Mouse (Mus musculus): ENCODE measurements around the gene Bcl2l13. TPM values are rescaled to one million over a fixed set of nuclear protein-coding genes. Genes with fewer than 3 reads are reported as not detected.

Bcl2l13 gene
- polyA plus RNA-seq (2016; fragmentation: Nextera tagmentation; extraction: Ambion mirVana): 32.3 and 34.1 TPM in 2 replicates

DNA sequence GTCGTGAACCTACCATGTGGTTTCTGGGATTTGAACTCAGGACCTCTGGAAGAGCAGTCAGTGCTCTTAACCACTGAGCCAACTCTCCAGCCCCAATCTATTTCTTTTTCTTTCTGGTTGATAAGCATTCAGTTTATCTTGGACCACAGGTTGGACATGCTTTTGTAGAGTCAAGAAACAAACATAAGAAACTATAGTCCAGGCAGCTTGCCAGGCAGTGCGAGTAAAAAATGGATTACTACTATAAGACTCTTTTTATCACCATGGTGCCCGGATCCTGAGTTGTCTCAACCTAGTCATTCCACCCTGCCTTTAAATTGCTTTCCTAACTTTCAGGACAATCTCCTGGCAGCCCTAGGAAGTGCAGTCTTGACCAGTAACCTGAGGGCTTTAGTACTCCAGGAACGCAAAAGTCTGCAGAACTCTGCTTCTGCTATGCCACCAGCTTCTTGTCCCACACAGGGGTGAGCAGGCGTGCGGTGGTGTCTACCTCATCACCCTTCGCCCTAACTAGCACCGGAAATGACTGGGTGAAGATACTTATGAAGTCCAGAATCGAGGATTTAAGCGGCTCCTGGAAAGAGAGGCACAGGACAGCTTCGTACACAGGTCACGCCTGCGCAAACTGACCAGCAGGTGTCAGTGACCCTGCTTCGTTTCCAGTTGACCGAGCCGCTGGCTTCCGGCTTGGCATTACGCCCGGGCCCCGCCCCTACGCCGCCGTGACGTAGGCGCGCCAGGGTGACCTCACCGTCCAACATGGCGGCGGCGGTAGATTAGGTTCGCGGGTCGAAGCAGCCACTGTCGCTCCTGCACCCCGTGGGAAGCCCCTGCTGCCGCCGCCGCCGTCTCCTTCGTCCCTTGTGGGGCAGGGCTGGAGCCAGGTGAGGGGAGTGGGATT is at the start of gene Bcl2l13:
Gene Bcl2l13 (plus strand): TSS at position 739 of the 901 bp plus-strand sequence.
- peak within 1 kb of the TSS; percentile 97 for H3K27ac ChIP-seq (ENCODE audit: poor library complexity, severe bottlenecking)
- H3K9ac ChIP-seq: peak within 1 kb of the TSS; percentile 99
- 4% methylated on average over 40 of the region's 40 CpGs for WGBS
- H3K9me3 ChIP-seq (replicated peaks): no peaks in the 10 kb centered on the region
- peaks cover 3% of the 10 kb centered on the region; the same call in 1 of the 2 replicates for H3K4me1 ChIP-seq (replicated peaks)
- peak within 1 kb of the TSS; percentile 78 for H3K4me2 ChIP-seq
- peaks cover 7% of the 10 kb centered on the region for H3K36me3 ChIP-seq
- no peaks in the 10 kb centered on the region for H3K27me3 ChIP-seq (replicated peaks)
- ATAC-seq (ENCODE audit: insufficient number of reproducible peaks, low FRiP score): peak; percentile 95
- H3K4me3 ChIP-seq: peak within 1 kb of the TSS; percentile 96

DNA sequence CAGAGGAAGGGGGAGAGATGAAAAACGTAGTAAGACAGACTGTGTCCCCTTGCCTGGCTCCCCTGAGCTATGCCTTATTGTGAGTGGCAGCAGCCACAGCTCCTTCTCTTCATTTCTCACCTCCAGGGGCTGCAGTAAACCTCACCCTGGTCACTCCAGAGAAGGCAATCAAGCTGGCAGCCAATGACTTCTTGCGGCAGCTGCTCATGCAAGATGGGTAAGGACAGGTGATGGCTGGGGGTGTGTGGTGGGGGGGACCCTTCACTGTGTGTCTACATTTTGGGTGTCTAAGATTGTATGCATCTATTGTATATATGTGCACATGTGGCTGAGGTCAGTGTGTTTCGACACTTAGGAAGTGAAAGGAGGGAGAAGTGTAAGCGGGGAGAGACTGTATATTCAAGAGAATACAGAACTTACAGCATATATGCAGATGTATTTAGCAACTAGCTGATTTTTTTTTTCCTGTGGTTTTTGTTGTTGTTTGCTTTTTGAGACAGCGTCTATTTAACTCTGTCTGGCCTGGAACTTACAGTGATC is 47.9 kb upstream of the Bcl2l13 start:
- 79% methylated on average over 5 of the region's 5 CpGs for WGBS
- Histone ChIP-seq H3K9ac (no peak overlapping the region), H3K36me3 (peaks cover 21% of the 10 kb centered on the region), H3K4me1 (replicated peaks) (peaks cover 23% of the 10 kb centered on the region), H3K9me3 (replicated peaks) (no peaks in the 10 kb centered on the region), H3K27me3 (replicated peaks) (no peaks in the 10 kb centered on the region), H3K27ac (ENCODE audit: poor library complexity, severe bottlenecking) (no peak overlapping the region), H3K4me2 (no peak overlapping the region), H3K4me3 (no peak overlapping the region)
- ATAC-seq (ENCODE audit: insufficient number of reproducible peaks, low FRiP score): no peak

DNA sequence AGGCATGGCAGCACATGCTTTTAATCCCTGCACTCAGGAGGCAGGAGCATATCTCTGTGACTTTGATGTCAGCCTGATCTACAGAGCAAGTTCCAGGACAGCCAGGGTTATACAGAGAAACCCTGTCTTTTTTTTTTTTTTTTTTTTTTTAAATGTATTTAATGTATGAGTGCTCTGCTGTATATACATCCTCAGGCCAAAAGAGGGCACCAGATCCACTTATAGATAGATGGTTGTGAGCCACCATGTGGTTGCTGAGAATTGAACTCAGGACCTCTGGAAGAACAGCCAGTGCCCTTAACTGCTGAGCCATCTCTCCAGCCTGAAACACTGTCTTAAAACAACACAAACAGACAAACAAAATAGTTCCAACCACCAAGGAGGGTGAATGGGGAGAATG is 47.1 kb upstream of the Bcl2l13 start:
- H3K4me1 ChIP-seq (replicated peaks): peaks cover 23% of the 10 kb centered on the region
- H3K4me2 ChIP-seq: no peak overlapping the region
- H3K27ac ChIP-seq (ENCODE audit: poor library complexity, severe bottlenecking): no peak overlapping the region
- no peaks in the 10 kb centered on the region for H3K9me3 ChIP-seq (replicated peaks)
- H3K27me3 ChIP-seq (replicated peaks): no peaks in the 10 kb centered on the region
- H3K36me3 ChIP-seq: peaks cover 28% of the 10 kb centered on the region
- no peak overlapping the region for H3K9ac ChIP-seq
- H3K4me3 ChIP-seq: no peak overlapping the region
- no peak for ATAC-seq (ENCODE audit: insufficient number of reproducible peaks, low FRiP score)

DNA sequence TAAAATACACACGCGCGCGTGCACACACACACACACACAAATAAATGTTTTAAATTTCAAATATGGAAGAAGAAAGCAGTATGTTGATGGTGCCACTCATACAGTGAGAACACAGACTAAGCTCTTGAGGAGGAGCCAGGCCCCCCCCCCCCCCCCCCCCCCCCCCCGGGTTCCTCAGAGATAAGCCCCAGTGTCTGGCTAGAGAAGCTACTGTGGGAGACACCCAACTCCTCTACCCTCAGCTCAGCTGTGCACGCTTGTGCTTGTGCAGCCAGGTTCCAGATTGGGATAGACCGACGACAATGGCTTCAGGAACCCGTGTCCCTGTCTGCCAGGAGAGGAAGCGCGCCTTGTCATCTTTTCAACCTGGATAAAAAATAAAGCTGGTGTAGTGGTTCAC is 45.9 kb upstream of the Bcl2l13 start:
- WGBS: 71% methylated on average over 11 of the region's 11 CpGs
- peak; percentile 53; the same call in 1 of the 2 replicates for ATAC-seq (ENCODE audit: insufficient number of reproducible peaks, low FRiP score)
- Histone ChIP-seq H3K27me3 (replicated peaks) (no peaks in the 10 kb centered on the region), H3K4me1 (replicated peaks) (peaks cover 17% of the 10 kb centered on the region), H3K36me3 (peaks cover 41% of the 10 kb centered on the region), H3K27ac (ENCODE audit: poor library complexity, severe bottlenecking) (no peak overlapping the region), H3K9ac (no peak overlapping the region), H3K9me3 (replicated peaks) (no peaks in the 10 kb centered on the region), H3K4me2 (no peak overlapping the region), H3K4me3 (no peak overlapping the region)

DNA sequence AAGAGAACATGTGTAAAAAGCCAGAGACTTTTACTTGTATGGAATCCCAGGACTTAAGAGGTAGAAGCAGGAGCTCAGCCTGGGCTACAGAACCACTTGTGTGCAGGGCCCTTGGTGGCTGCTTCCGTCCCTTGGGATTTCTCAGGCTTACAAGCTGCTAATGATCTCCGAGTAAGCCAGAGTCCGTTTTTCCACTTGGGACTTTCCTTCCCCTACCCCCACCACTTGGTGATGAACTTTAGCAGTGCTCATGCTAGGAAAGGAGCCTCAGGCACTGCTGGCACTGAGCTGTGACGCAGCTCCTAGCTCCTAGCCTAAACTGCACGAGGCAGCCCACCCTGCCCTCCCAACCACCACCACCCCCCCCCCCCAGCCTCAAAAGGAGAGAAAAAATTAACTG is 45.3 kb upstream of the Bcl2l13 start:
- H3K4me3 ChIP-seq: no peak overlapping the region
- ATAC-seq (ENCODE audit: insufficient number of reproducible peaks, low FRiP score): no peak
- WGBS: 78% methylated on average over 5 of the region's 5 CpGs

DNA sequence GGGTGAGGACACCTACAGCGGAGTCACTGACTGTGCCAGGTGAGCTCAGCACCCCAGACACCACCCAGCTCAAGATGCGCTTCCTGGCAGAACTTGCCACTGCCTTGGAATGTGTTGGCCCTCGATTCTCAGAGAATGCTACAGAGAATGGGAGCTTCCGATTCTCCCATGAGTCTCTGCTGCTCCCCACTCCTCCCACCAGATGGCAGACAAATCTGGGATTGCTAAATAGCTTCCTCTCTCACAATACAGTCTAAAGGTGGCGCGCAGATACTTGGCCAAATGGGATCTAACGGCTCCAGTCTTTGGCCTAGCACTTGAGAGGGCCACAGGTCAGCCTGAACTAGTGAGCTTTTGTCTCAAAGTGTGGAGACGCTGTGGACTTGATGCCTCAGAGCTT is 43.1 kb upstream of the Bcl2l13 start:
- Histone ChIP-seq H3K4me1 (replicated peaks) (peaks cover 12% of the 10 kb centered on the region; the same call in 1 of the 2 replicates), H3K9ac (no peak overlapping the region), H3K27ac (ENCODE audit: poor library complexity, severe bottlenecking) (no peak overlapping the region), H3K4me2 (no peak overlapping the region), H3K4me3 (no peak overlapping the region), H3K36me3 (peaks cover 69% of the 10 kb centered on the region), H3K27me3 (replicated peaks) (no peaks in the 10 kb centered on the region), H3K9me3 (replicated peaks) (no peaks in the 10 kb centered on the region)
- no peak for ATAC-seq (ENCODE audit: insufficient number of reproducible peaks, low FRiP score)
- WGBS: 89% methylated on average over 8 of the region's 8 CpGs

More for the DNA sequence above, 45.3 kb upstream of the Bcl2l13 start:
- Histone ChIP-seq H3K4me2 (no peak overlapping the region), H3K36me3 (peaks cover 46% of the 10 kb centered on the region), H3K9ac (no peak overlapping the region), H3K27ac (ENCODE audit: poor library complexity, severe bottlenecking) (no peak overlapping the region), H3K4me1 (replicated peaks) (peaks cover 16% of the 10 kb centered on the region), H3K9me3 (replicated peaks) (no peaks in the 10 kb centered on the region), H3K27me3 (replicated peaks) (no peaks in the 10 kb centered on the region)

DNA sequence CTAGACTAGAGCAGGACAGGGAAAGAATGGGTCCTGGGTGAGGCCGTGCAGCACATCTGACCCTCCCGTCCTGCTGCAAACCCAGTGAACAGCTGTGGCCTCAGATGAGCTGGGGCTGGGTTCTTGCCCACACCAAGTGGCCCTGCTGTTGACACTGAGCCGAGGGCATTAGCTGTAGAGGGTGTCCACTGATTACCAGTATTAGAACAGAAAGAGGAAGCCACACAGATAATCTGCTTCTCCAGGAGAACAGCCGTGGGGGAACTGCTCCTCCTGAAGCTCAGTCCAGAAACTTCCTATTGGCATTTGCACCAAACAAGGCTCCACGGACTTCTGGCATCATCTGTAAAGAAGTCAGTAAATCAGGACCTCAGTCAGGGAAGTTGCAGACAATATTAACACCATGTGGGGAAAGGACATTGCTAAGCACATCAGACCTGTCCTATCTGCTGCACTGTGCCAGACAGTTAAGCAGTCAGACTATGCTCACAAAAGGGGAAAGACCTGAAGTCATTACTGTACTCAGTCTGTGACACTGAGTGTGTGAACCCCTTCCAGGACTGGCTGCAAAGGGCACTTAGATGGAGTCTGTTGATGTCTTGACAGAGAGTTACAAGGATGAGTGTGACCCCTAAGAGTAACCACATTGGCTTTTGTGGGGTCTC is 40.5 kb upstream of the Bcl2l13 start:
- WGBS: 70% methylated on average over 5 of the region's 5 CpGs
- Histone ChIP-seq H3K27me3 (replicated peaks) (no peaks in the 10 kb centered on the region), H3K36me3 (peaks cover 88% of the 10 kb centered on the region), H3K4me1 (replicated peaks) (peaks cover 7% of the 10 kb centered on the region; the same call in 1 of the 2 replicates), H3K4me3 (no peak overlapping the region), H3K4me2 (no peak overlapping the region), H3K9me3 (replicated peaks) (no peaks in the 10 kb centered on the region), H3K9ac (no peak overlapping the region), H3K27ac (ENCODE audit: poor library complexity, severe bottlenecking) (no peak overlapping the region)
- ATAC-seq (ENCODE audit: insufficient number of reproducible peaks, low FRiP score): no peak

DNA sequence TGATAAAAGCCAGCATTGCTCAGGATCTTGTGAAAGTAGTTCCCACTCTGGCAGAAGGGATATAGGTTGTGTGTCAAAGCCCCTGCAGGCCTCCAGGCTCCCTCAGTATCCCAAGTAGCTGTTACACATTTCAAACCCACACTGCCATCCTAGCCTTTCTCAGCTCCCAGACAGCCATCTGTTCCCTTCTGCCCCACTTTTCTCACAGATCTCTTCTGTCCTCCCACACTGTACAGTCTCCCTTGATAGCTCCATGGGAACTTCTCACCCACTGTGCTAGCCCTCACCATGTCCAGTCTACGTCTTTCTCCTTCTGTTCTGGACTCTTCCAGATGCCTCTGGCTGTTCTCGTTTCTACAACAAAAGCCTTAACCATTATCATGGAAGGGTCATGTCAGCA is 39.9 kb upstream of the Bcl2l13 start:
- Histone ChIP-seq H3K36me3 (peaks cover 94% of the 10 kb centered on the region), H3K4me2 (no peak overlapping the region), H3K27me3 (replicated peaks) (no peaks in the 10 kb centered on the region), H3K4me1 (replicated peaks) (0 out of 2 replicates have a peak, but pooled peaks cover 3% of the 10 kb centered on the region), H3K9me3 (replicated peaks) (no peaks in the 10 kb centered on the region), H3K9ac (no peak overlapping the region), H3K27ac (ENCODE audit: poor library complexity, severe bottlenecking) (no peak overlapping the region), H3K4me3 (no peak overlapping the region)
- WGBS: 82% methylated on average over 2 of the region's 2 CpGs
- no peak for ATAC-seq (ENCODE audit: insufficient number of reproducible peaks, low FRiP score)

DNA sequence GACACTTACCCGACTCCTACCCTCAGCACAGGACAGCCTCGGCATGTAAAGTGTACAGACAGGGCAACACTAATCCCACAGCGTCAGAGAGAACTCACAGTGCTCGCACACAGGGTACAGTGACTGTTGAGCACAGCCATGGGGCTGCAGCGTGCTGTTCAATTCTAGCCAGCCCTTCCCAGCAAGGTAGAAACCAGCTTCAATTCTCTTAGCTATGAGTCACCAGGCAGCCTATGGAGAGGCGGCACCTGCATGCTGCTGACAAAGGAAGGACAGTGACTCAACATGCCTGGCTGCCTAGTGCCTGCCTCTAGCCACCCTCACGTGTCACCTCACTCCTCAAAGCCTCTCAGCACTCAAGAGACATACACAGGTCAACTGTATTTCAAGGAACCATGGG is 38.0 kb upstream of the Bcl2l13 start:
- Histone ChIP-seq H3K9ac (0 out of 2 replicates have a peak overlapping the region, but pooled peaks have one; percentile 17), H3K4me1 (replicated peaks) (0 out of 2 replicates have a peak, but pooled peaks cover 3% of the 10 kb centered on the region), H3K4me2 (no peak overlapping the region), H3K27me3 (replicated peaks) (no peaks in the 10 kb centered on the region), H3K9me3 (replicated peaks) (no peaks in the 10 kb centered on the region), H3K36me3 (peaks cover 98% of the 10 kb centered on the region), H3K4me3 (no peak overlapping the region), H3K27ac (ENCODE audit: poor library complexity, severe bottlenecking) (no peak overlapping the region)
- ATAC-seq (ENCODE audit: insufficient number of reproducible peaks, low FRiP score): no peak
- 75% methylated on average over 7 of the region's 7 CpGs for WGBS

DNA sequence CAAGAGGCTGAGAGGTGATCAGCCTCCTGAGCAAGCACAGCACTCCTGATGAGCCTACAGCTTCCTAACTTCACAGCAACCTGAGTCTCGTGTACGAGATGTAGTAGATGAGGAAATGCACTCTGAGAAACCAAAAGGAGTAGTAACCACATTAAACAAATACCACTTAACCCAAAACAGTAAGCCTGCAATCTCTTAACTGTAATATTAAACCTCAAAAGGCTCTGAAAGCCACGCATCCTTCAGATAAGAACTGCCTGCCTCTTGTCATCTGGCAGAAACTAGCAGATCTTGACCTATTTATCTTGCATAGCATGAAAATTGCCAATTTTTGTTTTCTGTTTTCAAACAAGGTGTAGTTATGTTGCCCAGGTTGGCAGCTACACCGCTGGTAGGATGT is 37.1 kb upstream of the Bcl2l13 start:
- Histone ChIP-seq H3K27me3 (replicated peaks) (no peaks in the 10 kb centered on the region), H3K4me1 (replicated peaks) (0 out of 2 replicates have a peak, but pooled peaks cover 3% of the 10 kb centered on the region), H3K36me3 (peaks cover 98% of the 10 kb centered on the region), H3K27ac (ENCODE audit: poor library complexity, severe bottlenecking) (no peak overlapping the region), H3K9me3 (replicated peaks) (no peaks in the 10 kb centered on the region), H3K9ac (no peak overlapping the region), H3K4me3 (no peak overlapping the region), H3K4me2 (no peak overlapping the region)
- no peak for ATAC-seq (ENCODE audit: insufficient number of reproducible peaks, low FRiP score)
- WGBS: 86% methylated on average over 4 of the region's 4 CpGs

DNA sequence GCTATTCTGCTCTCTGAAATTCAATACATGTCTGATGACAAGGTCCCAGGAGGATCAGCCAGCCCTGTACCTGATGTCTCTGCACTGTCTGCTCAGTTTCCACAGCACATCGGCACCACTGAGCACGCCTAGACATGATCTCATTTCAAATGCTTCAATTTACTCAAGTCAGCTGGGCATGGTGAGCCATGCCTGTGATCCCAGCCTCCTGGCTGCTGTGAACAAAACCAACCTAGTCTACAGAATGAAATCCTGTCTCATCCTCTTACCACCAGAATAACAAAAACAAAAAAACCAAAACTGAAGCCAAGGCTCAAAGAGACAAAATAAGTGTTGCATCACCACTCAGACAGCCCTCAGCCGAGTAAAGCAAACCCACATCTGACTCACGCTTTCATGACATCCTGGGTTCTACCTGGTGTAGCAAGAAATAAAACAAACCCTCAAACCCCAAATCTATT is 36.4 kb upstream of the Bcl2l13 start:
- Histone ChIP-seq H3K9ac (no peak overlapping the region), H3K27me3 (replicated peaks) (no peaks in the 10 kb centered on the region), H3K4me1 (replicated peaks) (0 out of 2 replicates have a peak, but pooled peaks cover 3% of the 10 kb centered on the region), H3K4me2 (no peak overlapping the region), H3K27ac (ENCODE audit: poor library complexity, severe bottlenecking) (no peak overlapping the region), H3K9me3 (replicated peaks) (no peaks in the 10 kb centered on the region), H3K4me3 (no peak overlapping the region), H3K36me3 (peaks cover 98% of the 10 kb centered on the region)
- no peak for ATAC-seq (ENCODE audit: insufficient number of reproducible peaks, low FRiP score)
- 87% methylated on average over 4 of the region's 4 CpGs for WGBS
